ENCODE assay signal across 20 mouse cellular contexts in the genomic region with DNA sequence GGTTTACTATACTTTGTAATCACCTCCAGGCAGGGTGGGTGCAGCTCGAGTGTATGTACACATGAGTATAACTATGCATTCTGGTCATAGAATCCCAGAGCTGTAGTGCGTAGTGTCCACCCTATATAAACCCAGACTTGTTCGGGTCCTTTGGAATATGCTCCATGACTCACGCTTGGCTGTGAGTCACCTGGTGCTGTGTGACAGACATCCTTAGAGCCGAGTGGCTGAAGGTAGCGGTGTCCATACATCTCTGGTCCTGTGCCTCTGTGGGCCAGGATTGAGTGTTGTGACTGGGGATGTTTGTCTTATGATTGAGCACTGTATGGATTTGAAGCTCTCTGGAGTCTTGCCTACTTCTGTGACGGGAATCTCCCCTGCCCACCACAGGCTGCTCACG. TPM values are rescaled to one million over a fixed set of nuclear protein-coding genes. Genes with fewer than 3 reads are reported as not detected.
DNase-seq lines count a peak whose midpoint lies in the region; ATAC-seq and TF ChIP-seq lines count a peak whose summit lies in the region.
"Had no signal": no experiment of that assay in that cellular context is flagged by ENCODE, and none has a peak within 500 bp of the region (broad histone marks: within the 10 kb centered on the region; RNA-seq: fewer than 3 reads in every experiment).

No protein-coding gene starts in this region.

- TF ChIP-seq CTCF in intestine, postnatal 0 days (IDR thresholded peaks at IDR 0.05; ENCODE audit: low read depth), result no peak
- no peak for TF ChIP-seq CTCF in small intestine, adult 2 months (IDR thresholded peaks at IDR 0.05; ENCODE audit: extremely low read depth, insufficient read length, insufficient replicate concordance, low read depth, low read length)

- 87% methylated on average over 8 of the region's 8 CpGs for WGBS in embryonic facial prominence, embryonic 13.5 days
- 91% methylated on average over 8 of the region's 8 CpGs for WGBS in embryonic facial prominence, embryonic 10.5 days
- WGBS in intestine, postnatal 0 days, result 67% methylated on average over 8 of the region's 8 CpGs
- 80% methylated on average over 8 of the region's 8 CpGs for WGBS in intestine, embryonic 16.5 days
- 73% methylated on average over 8 of the region's 8 CpGs for WGBS in liver, embryonic 11.5 days
- 66% methylated on average over 8 of the region's 8 CpGs for WGBS in small intestine, adult 2 months
- WGBS in forebrain, embryonic 14.5 days, result 92% methylated on average over 8 of the region's 8 CpGs

- no peaks in the 10 kb centered on the region for H3K4me1 ChIP-seq in embryonic facial prominence, embryonic 13.5 days
- no peaks in the 10 kb centered on the region for H3K4me1 ChIP-seq in embryonic facial prominence, embryonic 10.5 days
- no peaks in the 10 kb centered on the region for H3K4me1 ChIP-seq in intestine, postnatal 0 days (replicated peaks; ENCODE audit: control insufficient read depth, insufficient read depth, low read length)
- H3K4me1 ChIP-seq in intestine, embryonic 16.5 days (ENCODE audit: control insufficient read depth, insufficient read depth, low read length), result peaks cover 7% of the 10 kb centered on the region
- H3K4me1 ChIP-seq in liver, embryonic 11.5 days (replicated peaks; ENCODE audit: control insufficient read depth, insufficient read depth, low read length), result peaks cover 56% of the 10 kb centered on the region
- H3K4me1 ChIP-seq in small intestine, adult 2 months (ENCODE audit: control insufficient read depth, insufficient read depth, insufficient read length, low read length), result peaks cover 15% of the 10 kb centered on the region; the same call in 1 of the 2 replicates
- H3K4me1 ChIP-seq in forebrain, embryonic 14.5 days (ENCODE audit: control insufficient read depth, insufficient read depth, low read length), result no peaks in the 10 kb centered on the region
- H3K4me1 ChIP-seq: lung, embryonic 15.5 days had no signal

- ATAC-seq in embryonic facial prominence, embryonic 13.5 days (ENCODE audit: insufficient number of reproducible peaks, insufficient read depth, low FRiP score, low TSS enrichment, low read depth), result no peak
- peak; percentile 16; the same call in 1 of the 2 replicates for ATAC-seq in intestine, postnatal 0 days
- no peak for ATAC-seq in intestine, embryonic 16.5 days
- ATAC-seq in liver, embryonic 11.5 days (replicated peaks; ENCODE audit: low FRiP score), result no peak
- ATAC-seq in forebrain, embryonic 14.5 days, result no peak

- H3K36me3 ChIP-seq in embryonic facial prominence, embryonic 13.5 days, result peaks cover 100% of the 10 kb centered on the region
- peaks cover 100% of the 10 kb centered on the region for H3K36me3 ChIP-seq in embryonic facial prominence, embryonic 10.5 days (replicated peaks)
- peaks cover 58% of the 10 kb centered on the region for H3K36me3 ChIP-seq in intestine, postnatal 0 days (ENCODE audit: control insufficient read depth, insufficient read depth)
- H3K36me3 ChIP-seq in intestine, embryonic 16.5 days (ENCODE audit: control insufficient read depth, insufficient read depth, low read length), result peaks cover 10% of the 10 kb centered on the region
- peaks cover 80% of the 10 kb centered on the region for H3K36me3 ChIP-seq in liver, embryonic 11.5 days (ENCODE audit: control insufficient read depth, insufficient read depth, low read length)
- H3K36me3 ChIP-seq in small intestine, adult 2 months (ENCODE audit: control insufficient read depth, insufficient read depth, low read length), result peaks cover 47% of the 10 kb centered on the region
- H3K36me3 ChIP-seq in forebrain, embryonic 14.5 days (ENCODE audit: control insufficient read depth, insufficient read depth, low read length), result peaks cover 98% of the 10 kb centered on the region

- no peak for TF ChIP-seq POLR2A in small intestine, adult 2 months (IDR thresholded peaks at IDR 0.05; ENCODE audit: low read depth, low read length)

- no peak overlapping the region for H3K4me3 ChIP-seq in embryonic facial prominence, embryonic 13.5 days
- no peak overlapping the region for H3K4me3 ChIP-seq in embryonic facial prominence, embryonic 10.5 days
- no peak overlapping the region for H3K4me3 ChIP-seq in intestine, postnatal 0 days (ENCODE audit: low read depth, low read length)
- no peak overlapping the region for H3K4me3 ChIP-seq in intestine, embryonic 16.5 days (ENCODE audit: low read length)
- peak overlapping the region; percentile 3; the same call in 1 of the 2 replicates for H3K4me3 ChIP-seq in liver, embryonic 11.5 days (ENCODE audit: low read depth, low read length)
- no peak overlapping the region for H3K4me3 ChIP-seq in small intestine, adult 2 months (ENCODE audit: low read depth, low read length)
- no peak overlapping the region for H3K4me3 ChIP-seq in forebrain, embryonic 14.5 days (ENCODE audit: low read depth, low read length)
- H3K4me3 ChIP-seq: lung, embryonic 15.5 days had no signal

- no peak overlapping the region for H3K27ac ChIP-seq in embryonic facial prominence, embryonic 13.5 days
- no peak overlapping the region for H3K27ac ChIP-seq in embryonic facial prominence, embryonic 10.5 days (replicated peaks)
- H3K27ac ChIP-seq in intestine, postnatal 0 days (ENCODE audit: low read depth, low read length), result peak overlapping the region; percentile 54; the same call in 1 of the 2 replicates
- no peak overlapping the region for H3K27ac ChIP-seq in intestine, embryonic 16.5 days (ENCODE audit: low read length)
- peak overlapping the region; percentile 56 for H3K27ac ChIP-seq in liver, embryonic 11.5 days (ENCODE audit: low read depth, low read length)
- H3K27ac ChIP-seq in small intestine, adult 2 months (ENCODE audit: insufficient read depth, low read depth, low read length), result peak overlapping the region; percentile 67
- H3K27ac ChIP-seq in forebrain, embryonic 14.5 days (ENCODE audit: low read depth, low read length), result no peak overlapping the region
- H3K27ac ChIP-seq: hindbrain, embryonic 14.5 days; lung, embryonic 15.5 days had no signal

- no peak overlapping the region for H3K4me2 ChIP-seq in embryonic facial prominence, embryonic 13.5 days
- no peak overlapping the region for H3K4me2 ChIP-seq in intestine, postnatal 0 days (replicated peaks; ENCODE audit: low read depth)
- no peak overlapping the region for H3K4me2 ChIP-seq in intestine, embryonic 16.5 days (ENCODE audit: low read depth, low read length)
- peak overlapping the region; percentile 58 for H3K4me2 ChIP-seq in liver, embryonic 11.5 days
- no peak overlapping the region for H3K4me2 ChIP-seq in forebrain, embryonic 14.5 days (ENCODE audit: low read length)
- H3K4me2 ChIP-seq: hindbrain, embryonic 14.5 days; lung, embryonic 15.5 days had no signal

- no peaks in the 10 kb centered on the region for H3K27me3 ChIP-seq in embryonic facial prominence, embryonic 13.5 days
- H3K27me3 ChIP-seq in embryonic facial prominence, embryonic 10.5 days (replicated peaks; ENCODE audit: low read depth, poor library complexity, severe bottlenecking), result no peaks in the 10 kb centered on the region
- no peaks in the 10 kb centered on the region for H3K27me3 ChIP-seq in intestine, postnatal 0 days (replicated peaks; ENCODE audit: control insufficient read depth, insufficient read depth, low read length)
- no peaks in the 10 kb centered on the region for H3K27me3 ChIP-seq in intestine, embryonic 16.5 days (replicated peaks; ENCODE audit: control insufficient read depth, insufficient read depth, low read length)
- no peaks in the 10 kb centered on the region for H3K27me3 ChIP-seq in liver, embryonic 11.5 days (replicated peaks; ENCODE audit: control insufficient read depth, insufficient read depth, low read length)
- H3K27me3 ChIP-seq in small intestine, adult 2 months (ENCODE audit: control insufficient read depth, insufficient read depth, low read length), result no peaks in the 10 kb centered on the region
- H3K27me3 ChIP-seq in forebrain, embryonic 14.5 days (replicated peaks; ENCODE audit: control insufficient read depth, insufficient read depth, low read length), result no peaks in the 10 kb centered on the region
- H3K27me3 ChIP-seq: lung, embryonic 15.5 days had no signal

- 0 out of 2 replicates have a peak overlapping the region, but pooled peaks have one; percentile 11 for H3K9ac ChIP-seq in embryonic facial prominence, embryonic 13.5 days
- no peak overlapping the region for H3K9ac ChIP-seq in intestine, postnatal 0 days (ENCODE audit: low read depth, low read length)
- no peak overlapping the region for H3K9ac ChIP-seq in intestine, embryonic 16.5 days (ENCODE audit: low read depth, low read length)
- peak overlapping the region; percentile 25; the same call in 1 of the 2 replicates for H3K9ac ChIP-seq in liver, embryonic 11.5 days (ENCODE audit: low read depth, low read length)
- no peak overlapping the region for H3K9ac ChIP-seq in forebrain, embryonic 14.5 days (ENCODE audit: low read length)
- H3K9ac ChIP-seq: hindbrain, embryonic 14.5 days; lung, embryonic 15.5 days had no signal

- no peak for DNase-seq in embryonic facial prominence, embryonic 10.5 days (ENCODE audit: low spot score)
- DNase-seq in liver, embryonic 11.5 days (ENCODE audit: low spot score), result no peak
- DNase-seq in forebrain, embryonic 14.5 days (ENCODE audit: low spot score), result no peak
- DNase-seq in kidney, adult 18-20 months, result no peak
- DNase-seq: B cell, adult 2 months; cerebellum, adult 2 months; embryo, embryonic 11 days; kidney, adult 8-10 months; kidney, postnatal 36 days; left cerebral cortex, postnatal 4 days; thymus, postnatal 36 days had no signal

- no peaks in the 10 kb centered on the region for H3K9me3 ChIP-seq in embryonic facial prominence, embryonic 13.5 days
- no peaks in the 10 kb centered on the region for H3K9me3 ChIP-seq in embryonic facial prominence, embryonic 10.5 days
- no peaks in the 10 kb centered on the region for H3K9me3 ChIP-seq in intestine, postnatal 0 days (ENCODE audit: control insufficient read depth)
- no peaks in the 10 kb centered on the region for H3K9me3 ChIP-seq in intestine, embryonic 16.5 days (ENCODE audit: control insufficient read depth, low read length)
- H3K9me3 ChIP-seq in liver, embryonic 11.5 days (ENCODE audit: control insufficient read depth, low read length), result no peaks in the 10 kb centered on the region
- no peaks in the 10 kb centered on the region for H3K9me3 ChIP-seq in forebrain, embryonic 14.5 days (replicated peaks; ENCODE audit: control insufficient read depth, low read length)
- H3K9me3 ChIP-seq: lung, embryonic 15.5 days had no signal

RNA-seq across cellular contexts. Expression of a gene that starts 14.1 kb away (rescaled TPM):
- 164 and 166 TPM in 2 replicates for polyA plus RNA-seq in embryonic facial prominence, embryonic 13.5 days (2015; fragmentation: Nextera tagmentation; extraction: Ambion mirVana)
- 182 and 193 TPM in 2 replicates for polyA plus RNA-seq in embryonic facial prominence, embryonic 10.5 days (2016; fragmentation: Nextera tagmentation; extraction: Ambion mirVana)
- 50.3 and 51.2 TPM in 2 replicates for polyA plus RNA-seq in intestine, postnatal 0 days (2015; fragmentation: Nextera tagmentation; extraction: Ambion mirVana)
- polyA plus RNA-seq in intestine, embryonic 16.5 days (2015; fragmentation: Nextera tagmentation; extraction: Ambion mirVana), result 116 and 123 TPM in 2 replicates
- polyA plus RNA-seq in liver, embryonic 11.5 days (2014; fragmentation: Nextera tagmentation; extraction: Ambion mirVana), result 217 and 230 TPM in 2 replicates
- 13.3 and 22.7 TPM in 2 replicates for polyA plus RNA-seq in small intestine, adult 2 months (2012; rRNA removed)
- 145 and 146 TPM in 2 replicates for polyA plus RNA-seq in forebrain, embryonic 14.5 days (2014; fragmentation: Nextera tagmentation; extraction: Ambion mirVana)

RNA-seq across cellular contexts. Expression of a gene that starts 44.0 kb away (rescaled TPM):
- polyA plus RNA-seq in embryonic facial prominence, embryonic 13.5 days (2015; fragmentation: Nextera tagmentation; extraction: Ambion mirVana), result not detected in 2 replicates
- polyA plus RNA-seq in embryonic facial prominence, embryonic 10.5 days (2016; fragmentation: Nextera tagmentation; extraction: Ambion mirVana), result not detected in 2 replicates
- polyA plus RNA-seq in intestine, postnatal 0 days (2015; fragmentation: Nextera tagmentation; extraction: Ambion mirVana), result not detected in 2 replicates
- not detected in 2 replicates for polyA plus RNA-seq in intestine, embryonic 16.5 days (2015; fragmentation: Nextera tagmentation; extraction: Ambion mirVana)
- polyA plus RNA-seq in liver, embryonic 11.5 days (2014; fragmentation: Nextera tagmentation; extraction: Ambion mirVana), result not detected in 2 replicates
- 0.06 and 0.13 TPM in 2 replicates for polyA plus RNA-seq in small intestine, adult 2 months (2012; rRNA removed)
- not detected in 2 replicates for polyA plus RNA-seq in forebrain, embryonic 14.5 days (2014; fragmentation: Nextera tagmentation; extraction: Ambion mirVana)
- polyA plus RNA-seq: cerebellum, adult 2 months; heart, embryonic 16.5 days; hindbrain, embryonic 14.5 days; lung, embryonic 15.5 days; neural tube, embryonic 14.5 days had no signal

RNA-seq across cellular contexts. Expression of a gene that starts 52.3 kb away (rescaled TPM):
- 0.03 TPM in 1 of 2 replicates, not detected in the other for polyA plus RNA-seq in embryonic facial prominence, embryonic 13.5 days (2015; fragmentation: Nextera tagmentation; extraction: Ambion mirVana)
- polyA plus RNA-seq in embryonic facial prominence, embryonic 10.5 days (2016; fragmentation: Nextera tagmentation; extraction: Ambion mirVana), result 0.02 and 0.03 TPM in 2 replicates
- polyA plus RNA-seq in intestine, postnatal 0 days (2015; fragmentation: Nextera tagmentation; extraction: Ambion mirVana), result not detected in 2 replicates
- not detected in 2 replicates for polyA plus RNA-seq in intestine, embryonic 16.5 days (2015; fragmentation: Nextera tagmentation; extraction: Ambion mirVana)
- polyA plus RNA-seq in liver, embryonic 11.5 days (2014; fragmentation: Nextera tagmentation; extraction: Ambion mirVana), result 0.03 and 0.07 TPM in 2 replicates
- not detected in 2 replicates for polyA plus RNA-seq in small intestine, adult 2 months (2012; rRNA removed)
- 0.04 TPM in 1 of 2 replicates, not detected in the other for polyA plus RNA-seq in forebrain, embryonic 14.5 days (2014; fragmentation: Nextera tagmentation; extraction: Ambion mirVana)
- polyA plus RNA-seq: gonadal fat pad, adult 2 months; hindbrain, embryonic 14.5 days; lung, embryonic 15.5 days; neural tube, embryonic 14.5 days had no signal

Comparison
In these comparisons a context has a peak if more than half of its experiments do, and no peak if none do; other contexts are left out.
1. H3K27ac ChIP-seq: peak in intestine, postnatal 0 days (single experiment), liver, embryonic 11.5 days (single experiment) and small intestine, adult 2 months (single experiment); none in embryonic facial prominence, embryonic 13.5 days (single experiment), embryonic facial prominence, embryonic 10.5 days (single experiment), intestine, embryonic 16.5 days (single experiment) and forebrain, embryonic 14.5 days (single experiment).
2. H3K9ac ChIP-seq: peak in embryonic facial prominence, embryonic 13.5 days (single experiment) and liver, embryonic 11.5 days (single experiment); none in intestine, postnatal 0 days (single experiment), intestine, embryonic 16.5 days (single experiment) and forebrain, embryonic 14.5 days (single experiment).